Mouse (Mus musculus): ENCODE results near the gene Flna. TPM values are rescaled to one million over a fixed set of nuclear protein-coding genes. Genes with fewer than 3 reads are reported as not detected.
"Not testable (repeated sequence)": the region's sequence is repeated elsewhere in the genome, so short reads cannot be mapped to it uniquely, and the experiment has no call there.

Gene Flna
- total RNA-seq, 2 experiments from 2014 or later, result 30.5 to 50.1 TPM

GRCm38 (mm10) chrX:74246693-74247092 is 2.9 kb downstream of the Flna start:
- DNase-seq (ENCODE audit: low spot score), result peak; percentile 30

GRCm38 (mm10) chrX:74246213-74246681 is 3.4 kb downstream of the Flna start:
- DNase-seq (ENCODE audit: low spot score), result peak; percentile 86

DNA sequence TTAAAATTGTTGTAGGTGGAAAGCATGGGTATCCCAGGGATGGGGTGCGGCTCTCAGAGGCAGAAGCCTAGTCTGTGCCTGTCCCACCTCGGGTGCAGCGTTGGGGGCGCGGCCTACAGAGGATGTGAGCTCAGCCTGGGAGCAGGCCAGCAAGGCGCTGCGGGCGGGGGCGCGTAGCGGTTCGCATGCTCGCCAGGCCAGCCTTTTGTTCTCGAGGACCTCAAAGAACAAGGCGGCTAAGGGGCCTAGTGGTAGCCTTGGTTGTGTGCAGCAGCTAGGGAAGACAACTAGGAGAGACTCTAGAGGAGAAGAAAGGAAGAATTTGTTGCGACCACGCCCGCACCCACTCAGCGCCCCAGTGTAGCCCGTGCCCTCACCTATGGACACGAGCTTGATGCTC is 3.9 kb downstream of the Flna start:
- peak; percentile 77 for DNase-seq (ENCODE audit: low spot score)

GRCm38 (mm10) chrX:74245107-74245506 is 4.5 kb downstream of the Flna start:
- DNase-seq (ENCODE audit: low spot score), result no peak

DNA sequence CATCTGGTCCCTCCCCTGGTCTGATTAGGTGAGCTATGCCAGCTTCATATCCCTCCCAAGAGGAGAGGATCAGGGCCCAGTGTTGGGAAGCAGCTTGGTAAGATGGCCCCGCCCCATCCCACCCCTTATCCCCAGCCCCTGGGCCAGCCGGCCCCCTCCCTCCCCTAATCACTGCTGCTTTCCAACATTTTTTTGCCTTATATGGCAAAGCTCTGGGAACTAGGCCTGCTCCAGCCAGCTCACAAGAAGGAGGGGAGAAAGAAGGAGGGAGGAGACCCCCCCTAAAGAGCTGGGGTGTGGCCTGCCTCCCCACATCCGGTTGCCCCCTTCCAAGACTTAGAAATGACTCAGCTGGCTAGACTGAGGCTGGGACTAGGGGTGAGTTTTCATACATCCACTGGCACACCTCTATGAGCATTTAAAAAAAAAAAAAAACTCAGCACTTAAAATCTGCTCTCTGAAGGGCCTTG is 5.0 kb downstream of the Flna start:
- DNase-seq (ENCODE audit: low spot score), result peak; percentile 58

DNA sequence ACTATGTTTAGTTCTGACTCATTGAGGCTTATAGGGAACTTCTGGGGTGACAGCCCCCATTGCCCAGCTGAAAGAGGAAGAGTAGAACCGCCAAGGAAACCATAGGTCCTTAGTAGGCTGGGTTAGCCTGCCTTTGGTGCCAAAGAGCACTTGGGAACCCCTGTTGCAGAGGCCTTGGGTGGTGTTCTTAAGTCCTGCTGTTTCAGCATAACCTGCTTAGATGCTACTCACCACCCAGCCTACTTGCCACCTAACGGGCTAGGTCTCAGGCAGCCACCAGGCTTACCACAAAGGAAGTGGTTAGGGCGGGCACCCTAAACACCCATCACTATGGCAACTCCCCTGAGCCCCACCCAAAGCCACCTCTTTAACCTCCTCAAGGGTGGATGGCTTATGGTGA is 5.8 kb downstream of the Flna start:
- no peak for DNase-seq (ENCODE audit: low spot score)

GRCm38 (mm10) chrX:74243396-74243795 is 6.2 kb downstream of the Flna start:
- DNase-seq (ENCODE audit: low spot score), result no peak

DNA sequence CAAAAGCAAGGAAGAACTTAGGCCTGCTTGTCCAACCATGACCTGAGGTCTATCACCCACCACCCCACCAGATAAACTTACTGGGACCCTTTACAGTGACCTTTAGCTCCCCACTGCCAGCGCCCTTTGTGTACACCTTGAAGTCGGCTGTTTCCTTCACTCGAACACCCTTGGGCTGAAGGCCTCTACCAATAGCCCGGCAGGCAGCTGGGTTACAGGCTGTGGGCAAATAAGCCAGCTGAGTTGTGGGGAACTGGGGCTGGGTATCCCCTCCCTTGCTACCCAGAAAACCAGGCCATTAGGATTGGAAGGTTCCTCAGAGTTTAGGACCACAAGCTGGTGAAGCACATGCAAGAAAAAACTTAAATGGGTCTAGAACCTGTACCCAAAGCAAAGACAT is 9.3 kb downstream of the Flna start:
- DNase-seq (ENCODE audit: low spot score), result no peak

DNA sequence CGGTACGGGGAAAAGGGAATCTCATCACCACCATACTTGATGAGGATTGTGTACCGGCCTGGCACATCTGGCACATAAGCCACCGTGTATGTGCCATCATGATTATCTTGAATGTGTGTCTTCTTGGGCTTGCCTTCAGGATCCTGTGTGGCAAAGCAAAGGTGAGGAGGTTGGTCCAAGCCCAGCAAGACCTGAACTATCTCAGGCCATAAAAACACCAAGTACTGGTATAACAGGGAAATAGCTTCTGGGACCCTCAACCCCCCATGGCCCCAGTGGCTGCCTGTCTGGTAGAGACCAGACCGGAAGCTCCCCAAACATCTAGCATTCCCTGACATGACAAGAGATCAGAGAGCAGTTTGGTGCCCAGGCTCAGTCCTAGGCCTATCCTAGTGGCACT is 16.4 kb downstream of the Flna start:
- no peak for DNase-seq (ENCODE audit: low spot score)

DNA sequence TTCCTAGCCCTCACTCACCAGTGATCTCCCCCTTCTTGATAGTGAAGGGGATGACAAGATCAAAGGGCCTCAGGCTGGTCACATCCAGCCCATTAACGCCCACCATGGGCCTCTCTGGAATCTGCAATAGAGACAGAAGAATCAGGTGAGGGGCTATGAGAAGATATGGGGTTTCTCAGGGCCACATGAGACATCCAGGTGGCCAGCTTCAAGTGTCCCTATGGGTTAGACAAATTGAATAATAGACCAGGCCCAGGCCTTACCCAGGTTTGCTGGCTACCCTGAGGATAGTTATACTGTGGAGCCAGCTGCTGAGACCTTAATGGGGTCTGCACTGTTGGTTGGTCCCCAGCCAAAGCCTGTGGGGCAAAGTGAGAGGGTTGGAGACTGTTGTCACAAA is 19.6 kb downstream of the Flna start:
- DNase-seq (ENCODE audit: low spot score), result no peak

- DNase-seq (ENCODE audit: low spot score), result not testable (repeated sequence)
Observed at GRCm38 (mm10) chrX:74220099-74220498, 29.5 kb downstream of the Flna start.

- no peak for DNase-seq (ENCODE audit: low spot score)
Observed at GRCm38 (mm10) chrX:74219449-74219848, 30.2 kb downstream of the Flna start.

GRCm38 (mm10) chrX:74218496-74218895 is 31.1 kb downstream of the Flna start:
- DNase-seq (ENCODE audit: low spot score), result no peak

DNA sequence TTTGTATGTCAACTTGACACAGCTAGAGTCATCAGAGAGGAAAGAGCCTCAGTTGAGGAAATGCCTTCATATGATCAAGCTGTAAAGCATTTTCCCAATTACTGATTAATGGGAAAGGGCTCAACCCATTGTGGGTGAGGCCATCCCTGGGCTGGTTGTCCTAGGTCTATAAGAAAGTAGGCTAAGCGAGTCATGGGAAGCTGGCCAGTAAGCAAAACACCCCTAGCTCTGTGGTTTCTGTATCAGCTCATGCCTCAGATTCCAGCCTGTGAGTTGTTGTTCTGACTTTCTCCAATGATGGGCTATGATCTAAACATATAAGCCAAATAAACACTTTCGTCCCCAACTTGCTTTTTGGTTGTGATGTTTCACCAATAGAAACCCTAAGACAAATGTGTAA is 46.1 kb downstream of the Flna start:
- no peak for DNase-seq (ENCODE audit: low spot score)

GRCm38 (mm10) chrX:74176959-74177358 is 72.7 kb downstream of the Flna start, which contains the start of gene Tktl1:
Gene Tktl1 (plus strand): TSS chrX:74177259.
- no peak for DNase-seq (ENCODE audit: low spot score)

Small RNAs within 50 kb of the gene (microRNA-seq; reads per million reads assigned to microRNA genes)
- gene Mir7091, result 2.7 reads per million

Other genes with a start within 250 kb of the Flna start
- 10 to 100 TPM; 35.6 to 36.1 TPM for gene Irak1, start 225.9 kb downstream of the Flna start, total RNA-seq (2021)
- not detected for gene Opn1mw, start 122.4 kb downstream of the Flna start, total RNA-seq (2021)
- gene Mecp2, start 114.5 kb downstream of the Flna start, total RNA-seq (2021), result 10 to 100 TPM; 27.7 to 29.2 TPM
- gene Tex28, start 82.0 kb downstream of the Flna start, total RNA-seq (2021), result not detected
- not detected for gene Tktl1, start 72.6 kb downstream of the Flna start, total RNA-seq (2021)
- 10 to 100 TPM; 25.0 to 32.4 TPM for gene Emd, start 4.9 kb upstream of the Flna start, total RNA-seq (2021)
- gene Rpl10, start 21.0 kb upstream of the Flna start, total RNA-seq (2021), result 100 to 1,000 TPM; 172 to 189 TPM
- 10 to 100 TPM; 40.2 to 47.4 TPM for gene Taz, start 32.1 kb upstream of the Flna start, total RNA-seq (2021)
- gene Dnase1l1, start 32.5 kb upstream of the Flna start, total RNA-seq (2021), result 100 to 1,000 TPM; 114 to 124 TPM
- 10 to 100 TPM; 92.1 to 95.3 TPM for gene Atp6ap1, start 47.3 kb upstream of the Flna start, total RNA-seq (2021)
- 10 to 100 TPM; 27.9 to 35.9 TPM for gene Gdi1, start 55.2 kb upstream of the Flna start, total RNA-seq (2021)
- 10 to 100 TPM; 21.1 to 27.3 TPM for gene Fam50a, start 63.2 kb upstream of the Flna start, total RNA-seq (2021)
- under 1 TPM; 0.37 to 0.52 TPM for gene Plxna3, start 79.2 kb upstream of the Flna start, total RNA-seq (2021)
- gene Lage3, start 103.8 kb upstream of the Flna start, total RNA-seq (2021), result 10 to 100 TPM; 39.8 to 40.6 TPM
- gene Ubl4a, start 123.4 kb upstream of the Flna start, total RNA-seq (2021), result 10 to 100 TPM; 55.7 to 58.4 TPM
- gene Slc10a3, start 123.5 kb upstream of the Flna start, total RNA-seq (2021), result 1 to 10 TPM; 1.9 to 3.8 TPM
- gene Fam3a, start 143.5 kb upstream of the Flna start, total RNA-seq (2021), result 10 to 100 TPM; 13.4 to 16.7 TPM
- 10 to 100 TPM; 19.6 to 23.1 TPM for gene Ikbkg, start 143.5 kb upstream of the Flna start, total RNA-seq (2021)
- 1 to 10 TPM; 2.6 to 3.8 TPM for gene G6pdx, start 179.4 kb upstream of the Flna start, total RNA-seq (2021)
- gene Gm6880, start 231.6 kb upstream of the Flna start, total RNA-seq (2021), result not detected

Measured in gastrocnemius, adult 18-20 months (tissue).